Mouse (Mus musculus): Measurements from ENCODE around the gene Fzd10. TPM values are rescaled to one million over a fixed set of nuclear protein-coding genes. Genes with fewer than 3 reads are reported as not detected.

The Fzd10 gene
- total and polyA plus RNA-seq, 3 experiments = not detected

DNA sequence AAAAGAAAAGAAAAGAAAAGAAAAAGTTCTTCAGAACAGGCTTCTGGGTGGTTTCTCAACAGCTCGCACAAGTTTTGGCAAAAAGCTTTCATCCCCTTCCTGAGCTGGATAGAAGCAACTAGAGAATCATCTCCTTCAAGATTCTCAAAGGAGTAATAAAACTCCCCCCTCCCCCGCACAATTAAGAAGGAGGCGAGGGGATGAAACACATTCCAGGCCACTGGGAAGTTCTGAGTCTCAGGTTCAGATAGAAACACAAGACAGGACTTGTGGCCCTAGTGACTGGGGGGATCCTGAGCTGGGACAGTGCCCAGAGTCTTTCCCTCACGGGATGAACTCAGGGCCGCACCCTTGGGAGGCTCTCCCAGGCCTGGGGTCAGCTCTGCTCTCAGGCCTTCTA lies 30.6 kb upstream of the Fzd10 start:
- no peaks in the 10 kb centered on the region for H3K36me3 ChIP-seq (ENCODE audit: control insufficient read depth in 1 of 2, insufficient read depth in 2 of 2, low read length in 2 of 2)
- no peaks in the 10 kb centered on the region for H3K27me3 ChIP-seq (ENCODE audit: control insufficient read depth in 1 of 2, insufficient read depth in 2 of 2, low read length in 2 of 2)
- H3K79me2 ChIP-seq (ENCODE audit: control insufficient read depth, insufficient read depth, low read length, poor library complexity) = no peaks in the 10 kb centered on the region
- H3K27ac ChIP-seq (ENCODE audit: control insufficient read depth, low read depth, low read length) = no peak overlapping the region
- H3K4me3 ChIP-seq (ENCODE audit: control insufficient read depth in 1 of 2, insufficient read depth in 1 of 2, low read depth in 2 of 2, low read length in 2 of 2) = no peak overlapping the region
- no peaks in the 10 kb centered on the region for H3K4me1 ChIP-seq (ENCODE audit: control insufficient read depth in 1 of 2, insufficient read depth in 2 of 2, low read length in 2 of 2)
- H3K9ac ChIP-seq (ENCODE audit: control insufficient read depth, low read depth, low read length, poor library complexity, severe bottlenecking) = no peak overlapping the region
- TF ChIP-seq MEF2A (IDR thresholded peaks at IDR 0.05; ENCODE audit: extremely low read depth, insufficient replicate concordance, low read depth, low read length, poor library complexity, severe bottlenecking) (no peak), CHD2 (IDR thresholded peaks at IDR 0.05; ENCODE audit: low read length) (no peak), TCF12 (IDR thresholded peaks at IDR 0.05; ENCODE audit: low read depth, low read length) (no peak), NELFE (IDR thresholded peaks at IDR 0.05; ENCODE audit: low read depth, low read length) (no peak), E2F4 (IDR thresholded peaks at IDR 0.05; ENCODE audit: borderline replicate concordance, low read depth, low read length) (no peak), TBP (IDR thresholded peaks at IDR 0.05; ENCODE audit: low read depth, low read length) (no peak), MYC (IDR thresholded peaks at IDR 0.05; ENCODE audit: low read depth, low read length) (no peak), GABPA (IDR thresholded peaks at IDR 0.05; ENCODE audit: low read depth, low read length) (no peak)
- no peak for DNase-seq (ENCODE audit: low read depth, low spot score)
- H3K9me3 ChIP-seq (replicated peaks; ENCODE audit: insufficient read depth, low read length) = no peaks in the 10 kb centered on the region

- no peaks in the 10 kb centered on the region for H3K36me3 ChIP-seq (ENCODE audit: control insufficient read depth in 1 of 2, insufficient read depth in 2 of 2, low read length in 2 of 2)
- H3K4me3 ChIP-seq (ENCODE audit: control insufficient read depth in 1 of 2, insufficient read depth in 1 of 2, low read depth in 2 of 2, low read length in 2 of 2) = no peak overlapping the region
- H3K27ac ChIP-seq (ENCODE audit: control insufficient read depth, low read depth, low read length) = no peak overlapping the region
- no peaks in the 10 kb centered on the region for H3K27me3 ChIP-seq (ENCODE audit: control insufficient read depth in 1 of 2, insufficient read depth in 2 of 2, low read length in 2 of 2)
- TF ChIP-seq ZNF384 (IDR thresholded peaks at IDR 0.05; ENCODE audit: low read depth, low read length) (no peak), ZMIZ1 (IDR thresholded peaks at IDR 0.05; ENCODE audit: low read depth, low read length) (no peak), POLR2AphosphoS2 (IDR thresholded peaks at IDR 0.05; ENCODE audit: low read length) (no peak), MEF2A (IDR thresholded peaks at IDR 0.05; ENCODE audit: extremely low read depth, insufficient replicate concordance, low read depth, low read length, poor library complexity, severe bottlenecking) (no peak), USF2 (IDR thresholded peaks at IDR 0.05; ENCODE audit: borderline replicate concordance in 1 of 2, insufficient read depth in 1 of 2, low read depth in 1 of 2, low read length in 2 of 2) (no peak), POLR2A (IDR thresholded peaks at IDR 0.05; ENCODE audit: control insufficient read depth in 1 of 2, insufficient read depth in 1 of 2, low read depth in 1 of 2, low read length in 2 of 2, poor library complexity in 1 of 2) (no peak)
- H3K9me3 ChIP-seq (replicated peaks; ENCODE audit: insufficient read depth, low read length) = no peaks in the 10 kb centered on the region
- H3K79me2 ChIP-seq (ENCODE audit: control insufficient read depth, insufficient read depth, low read length, poor library complexity) = no peaks in the 10 kb centered on the region
- H3K4me1 ChIP-seq (ENCODE audit: control insufficient read depth in 1 of 2, insufficient read depth in 2 of 2, low read length in 2 of 2) = no peaks in the 10 kb centered on the region
- H3K9ac ChIP-seq (ENCODE audit: control insufficient read depth, low read depth, low read length, poor library complexity, severe bottlenecking) = no peak overlapping the region
- DNase-seq (ENCODE audit: low read depth, low spot score) = peak; percentile 6
Observed at GRCm38 (mm10) chr5:128570848-128571247, 29.8 kb upstream of the Fzd10 start.

DNA sequence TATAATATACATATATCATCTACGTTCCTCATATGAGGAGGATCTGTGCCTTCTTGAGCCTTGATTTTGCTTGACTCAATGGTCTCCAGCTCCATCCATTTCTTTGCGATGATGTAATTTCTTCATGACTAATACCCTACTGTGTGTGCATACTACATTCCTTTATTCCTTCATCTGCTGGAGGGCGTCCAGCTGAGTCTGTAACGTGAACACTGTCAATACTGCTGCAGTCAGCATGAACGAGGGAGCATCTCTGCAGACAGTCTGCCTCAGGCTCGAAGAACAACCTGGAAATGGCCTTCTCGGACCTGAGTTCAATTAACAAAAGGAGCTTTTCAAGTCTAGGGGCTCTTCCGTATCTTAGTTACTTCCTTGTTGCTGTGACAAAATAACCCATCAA lies 28.9 kb upstream of the Fzd10 start:
- no peak for DNase-seq (ENCODE audit: low read depth, low spot score)
- H3K9me3 ChIP-seq (replicated peaks; ENCODE audit: insufficient read depth, low read length) = no peaks in the 10 kb centered on the region
- no peak overlapping the region for H3K27ac ChIP-seq (ENCODE audit: control insufficient read depth, low read depth, low read length)
- H3K36me3 ChIP-seq (ENCODE audit: control insufficient read depth in 1 of 2, insufficient read depth in 2 of 2, low read length in 2 of 2) = no peaks in the 10 kb centered on the region
- H3K27me3 ChIP-seq (ENCODE audit: control insufficient read depth in 1 of 2, insufficient read depth in 2 of 2, low read length in 2 of 2) = no peaks in the 10 kb centered on the region
- H3K79me2 ChIP-seq (ENCODE audit: control insufficient read depth, insufficient read depth, low read length, poor library complexity) = no peaks in the 10 kb centered on the region
- no peak overlapping the region for H3K9ac ChIP-seq (ENCODE audit: control insufficient read depth, low read depth, low read length, poor library complexity, severe bottlenecking)
- no peak for TF ChIP-seq CTCF (IDR thresholded peaks at IDR 0.05 in 2 of 3, conservative IDR thresholded peaks at IDR 0.05 in 1 of 3; ENCODE audit: control insufficient read depth in 1 of 3, insufficient read depth in 1 of 3, low read depth in 2 of 3, low read length in 3 of 3, poor library complexity in 1 of 3, severe bottlenecking in 1 of 3)
- no peaks in the 10 kb centered on the region for H3K4me1 ChIP-seq (ENCODE audit: control insufficient read depth in 1 of 2, insufficient read depth in 2 of 2, low read length in 2 of 2)
- H3K4me3 ChIP-seq (ENCODE audit: control insufficient read depth in 1 of 2, insufficient read depth in 1 of 2, low read depth in 2 of 2, low read length in 2 of 2) = no peak overlapping the region

Measured in MEL (cell line).